Mouse (Mus musculus) liver (tissue): ENCODE measurements around the gene Vwa3b.
A peak's percentile ranks its signal among the peaks of the same experiment; 100 is the strongest.
"Not testable (repeated sequence)": the region's sequence is repeated elsewhere in the genome, so short reads cannot be mapped to it uniquely, and the experiment has no call there.

ENCODE experiments used
- DNase-seq: peaks from one replicate; pipeline ENCODE4 v3.0.0-alpha.2; 2020; ENCODE audit warnings: mixed read lengths

Gene Vwa3b

DNA sequence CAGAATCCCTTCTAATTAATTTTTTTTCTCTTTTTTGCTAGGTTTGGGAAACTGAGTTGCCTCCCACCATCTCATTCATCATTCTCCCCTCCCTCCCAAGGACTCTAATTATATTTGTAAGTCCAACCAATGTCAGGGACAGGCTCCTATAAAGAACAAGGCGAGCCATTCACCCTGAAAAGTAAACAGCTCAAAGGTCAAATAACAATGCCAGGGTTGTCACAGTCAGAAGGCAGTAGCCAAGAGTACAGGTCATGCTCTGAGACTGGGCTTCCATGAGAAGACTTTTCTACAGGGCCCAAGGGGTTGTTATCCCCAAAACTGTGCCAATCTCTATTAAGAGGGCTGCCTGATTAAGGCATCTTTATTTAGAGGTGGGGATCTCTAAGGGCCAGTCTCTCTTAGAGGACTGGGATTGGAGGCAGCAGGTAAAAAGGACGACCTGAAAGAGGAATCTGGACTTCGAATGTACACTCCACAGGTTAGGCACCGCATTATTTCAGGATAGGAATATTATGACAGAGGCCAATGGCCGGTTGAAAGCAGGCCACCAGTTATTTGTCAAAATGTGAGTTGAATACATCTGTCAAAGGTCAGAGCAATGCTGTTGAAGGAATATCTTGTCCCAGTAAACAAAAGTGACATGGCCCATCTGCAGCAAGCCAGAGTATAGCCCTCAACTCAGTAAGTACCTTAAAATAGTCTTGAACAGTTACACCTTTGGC is at the start of gene Vwa3b:
Gene Vwa3b, plus strand, starts transcription at position 635 of the 725 bp plus-strand sequence.
- DNase-seq: no peak

GRCm38 (mm10) chr1:36976770-36977169 is 49.6 kb upstream of the Vwa3b start:
- no peak for DNase-seq

- no peak for DNase-seq
Measured at GRCm38 (mm10) chr1:36982191-36982961, 44.0 kb upstream of the Vwa3b start.

GRCm38 (mm10) chr1:36983754-36984153 is 42.6 kb upstream of the Vwa3b start:
- no peak for DNase-seq

GRCm38 (mm10) chr1:36984406-36984805 is 42.0 kb upstream of the Vwa3b start:
- DNase-seq: no peak

GRCm38 (mm10) chr1:36985896-36986295 is 40.5 kb upstream of the Vwa3b start:
- DNase-seq: no peak

GRCm38 (mm10) chr1:36986396-36987160 is 39.8 kb upstream of the Vwa3b start:
- DNase-seq: no peak

- DNase-seq: no peak
Measured at GRCm38 (mm10) chr1:36987172-36988148, 38.9 kb upstream of the Vwa3b start.

GRCm38 (mm10) chr1:36988161-36988560 is 38.2 kb upstream of the Vwa3b start:
- DNase-seq: no peak

- no peak for DNase-seq
Measured at GRCm38 (mm10) chr1:36988561-36988960, 37.8 kb upstream of the Vwa3b start.

DNA sequence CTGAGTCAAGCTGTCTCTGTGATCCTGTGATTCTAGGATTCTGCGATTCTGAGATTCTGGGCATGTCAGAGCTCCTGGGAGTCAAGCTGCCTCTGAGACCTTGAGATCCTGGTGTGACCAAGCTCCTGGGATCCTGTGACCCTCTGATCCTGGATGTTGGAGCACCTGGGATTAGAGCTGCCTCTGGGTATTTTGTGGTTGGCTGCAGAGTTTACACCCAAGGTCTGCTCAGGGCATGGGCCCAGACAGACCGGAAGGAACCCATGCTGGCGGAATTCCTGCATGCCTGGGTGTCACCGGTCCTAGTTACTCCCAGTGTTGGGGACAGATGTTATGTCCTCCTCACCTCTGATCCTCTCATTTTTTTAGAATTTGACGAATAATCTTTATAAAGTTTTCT is 32.1 kb upstream of the Vwa3b start:
- DNase-seq: no peak

- no peak for DNase-seq
Measured at GRCm38 (mm10) chr1:36995760-36996159, 30.6 kb upstream of the Vwa3b start.

- peak; percentile 8 for DNase-seq
Measured at GRCm38 (mm10) chr1:36996561-36997213, 29.7 kb upstream of the Vwa3b start.

DNA sequence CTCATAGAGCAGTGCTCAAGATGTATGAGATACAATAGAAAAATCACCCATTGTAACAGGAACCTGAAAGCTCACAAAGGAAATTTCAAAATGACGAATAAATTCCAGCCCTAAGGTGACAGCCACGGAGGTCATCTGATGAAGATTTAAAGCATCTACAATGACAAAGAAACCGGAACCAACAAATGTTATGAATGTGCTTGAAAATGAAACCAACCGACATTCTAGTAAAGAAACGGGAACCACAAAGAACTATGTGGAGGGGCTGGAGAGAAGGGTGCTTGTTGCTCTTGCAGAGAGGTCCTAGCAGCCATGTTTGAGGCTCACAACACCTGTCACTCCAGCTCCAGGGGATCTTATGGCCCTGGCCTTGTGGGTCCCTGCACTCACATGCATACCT is 26.1 kb upstream of the Vwa3b start:
- no peak for DNase-seq

DNA sequence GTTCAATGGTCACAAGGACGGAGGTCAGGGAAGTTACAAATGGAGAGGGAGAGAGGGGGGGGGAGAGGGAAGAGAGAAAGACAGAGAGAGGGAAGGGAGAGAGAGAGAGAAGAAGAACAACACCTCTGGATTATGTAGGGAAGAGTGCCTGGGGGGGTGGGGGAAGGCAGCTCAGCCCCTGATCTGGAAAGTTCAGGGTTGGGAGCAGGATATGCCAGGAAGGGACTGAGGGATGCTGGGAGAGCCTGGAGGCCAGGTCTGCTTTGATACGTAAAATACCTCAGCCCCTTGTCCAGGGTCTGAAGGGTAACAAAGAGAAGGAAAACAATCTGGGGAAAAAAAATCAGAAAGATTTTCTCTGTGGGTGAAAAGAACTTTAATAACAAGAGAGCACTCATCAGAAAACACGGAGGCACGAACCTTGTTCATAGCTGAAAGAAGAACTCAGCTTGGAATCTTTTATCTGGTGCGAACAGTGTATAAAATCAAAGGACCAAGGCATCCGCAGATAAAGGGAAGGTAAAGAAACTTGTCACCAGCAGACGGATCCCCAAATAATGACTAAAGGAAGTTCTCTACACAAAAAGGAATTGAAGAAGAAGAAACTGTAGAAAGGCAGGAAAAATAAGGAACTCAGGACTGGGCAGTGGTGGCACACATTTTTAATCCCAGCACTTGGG is 24.6 kb upstream of the Vwa3b start:
- DNase-seq: no peak

DNA sequence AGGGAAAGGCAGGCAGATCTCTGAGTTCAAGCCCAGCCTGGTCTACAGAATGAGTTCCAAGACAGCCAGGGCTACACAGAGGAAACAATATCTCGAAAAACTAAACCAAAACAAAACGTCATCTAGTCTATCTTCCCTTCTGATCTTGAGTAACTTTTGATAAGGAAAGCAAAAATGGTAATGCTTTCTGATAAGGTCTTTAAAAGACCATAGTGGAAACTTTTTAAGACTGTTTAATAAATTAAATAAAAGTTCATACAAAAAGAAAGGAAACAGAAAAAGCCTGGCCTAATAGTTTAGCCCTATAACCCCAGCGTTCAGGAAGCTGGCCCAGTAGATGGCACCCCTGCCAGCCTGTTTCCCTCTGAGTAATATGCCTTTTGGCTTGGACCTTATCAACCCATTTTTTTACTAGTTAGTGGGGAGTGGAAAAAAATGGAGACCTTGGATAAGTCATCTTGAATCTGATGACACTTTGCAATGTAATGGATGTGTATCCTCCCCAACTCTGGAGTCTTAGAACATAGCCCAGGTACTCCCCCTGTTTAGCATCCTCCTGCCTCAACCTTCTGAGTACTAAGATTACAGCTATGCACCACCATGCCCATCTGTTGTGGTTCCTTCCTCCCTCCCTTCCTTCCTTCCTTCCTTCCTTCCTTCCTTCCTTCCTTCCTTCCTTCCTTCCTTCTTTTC is 23.9 kb upstream of the Vwa3b start:
- DNase-seq: no peak

DNA sequence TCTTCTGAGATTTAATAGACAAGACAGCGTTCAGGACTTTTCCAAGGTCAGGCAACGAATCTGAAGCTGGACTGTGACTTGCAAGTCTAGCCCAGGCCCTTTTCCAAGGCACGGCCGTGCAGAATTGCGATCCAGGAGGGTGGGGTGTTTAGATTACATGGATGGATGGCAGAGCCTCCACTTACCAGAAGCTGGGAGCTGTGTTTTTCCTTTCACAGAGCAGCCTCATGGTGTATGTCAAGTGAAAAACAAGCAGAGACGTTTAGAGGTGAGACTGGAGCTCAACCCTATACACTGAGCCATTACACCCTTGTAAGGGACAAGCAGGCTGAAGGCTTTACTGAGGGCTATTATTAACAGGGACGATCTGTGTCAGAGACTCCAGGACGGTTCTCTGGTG is 21.9 kb upstream of the Vwa3b start:
- no peak for DNase-seq

DNA sequence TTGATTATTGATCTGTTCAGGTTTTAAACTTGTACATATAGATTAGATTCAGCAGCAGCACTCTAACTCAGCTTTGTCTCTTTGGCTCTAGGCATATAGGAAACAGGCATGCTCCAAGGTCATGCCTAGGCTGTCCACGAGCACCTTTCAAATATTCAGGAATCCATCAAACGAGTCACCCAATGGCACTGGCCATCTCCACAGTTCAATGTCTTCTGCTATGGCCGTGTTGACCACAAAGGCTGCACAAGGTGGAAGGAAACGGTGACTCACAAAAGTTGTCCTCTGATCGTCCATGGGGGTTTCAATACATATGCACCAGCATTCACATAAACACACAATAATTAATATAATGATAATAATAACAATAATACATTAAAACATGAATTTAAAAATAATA is 21.4 kb upstream of the Vwa3b start:
- no peak for DNase-seq

DNA sequence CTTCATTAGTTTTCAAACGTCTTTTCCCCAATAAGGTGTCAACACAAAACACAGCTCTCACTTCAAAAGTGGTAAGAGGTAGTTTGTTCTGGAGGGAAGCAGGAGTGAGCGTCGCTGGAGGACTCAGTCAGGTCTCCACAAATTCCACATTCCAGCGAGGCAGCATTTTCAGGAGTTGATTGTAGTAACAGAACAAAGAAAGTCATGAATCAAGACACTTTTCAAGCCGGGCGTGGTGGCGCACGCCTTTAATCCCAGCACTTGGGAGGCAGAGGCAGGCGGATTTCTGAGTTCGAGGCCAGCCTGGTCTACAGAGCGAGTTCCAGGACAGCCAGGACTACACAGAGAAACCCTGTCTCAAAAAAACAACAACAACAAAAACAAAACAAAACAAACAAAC is 19.9 kb upstream of the Vwa3b start:
- DNase-seq: not testable (repeated sequence)

GRCm38 (mm10) chr1:37009880-37010279 is 16.5 kb upstream of the Vwa3b start:
- no peak for DNase-seq
